Mouse (Mus musculus) erythroblast, embryonic 14.5 days (primary cell): ENCODE data around the gene Ubtd1.

ENCODE experiments used
- GATA1 ChIP-seq: IDR thresholded peaks from 2 replicates; pipeline ENCODE4 v1.6.1; 2012; ENCODE audit warnings: low read length, inconsistent platforms, mixed read lengths
- TAL1 ChIP-seq: IDR thresholded peaks from 3 replicates; pipeline ENCODE4 v1.6.1; 2012; ENCODE audit warnings: low read length, inconsistent platforms, mixed read lengths

GRCm38 (mm10) chr19:42022542-42022848 lies 40.9 kb downstream of the Ubtd1 start:
- TF ChIP-seq GATA1, result no peak
- no peak for TF ChIP-seq TAL1
